In the genomic region with DNA sequence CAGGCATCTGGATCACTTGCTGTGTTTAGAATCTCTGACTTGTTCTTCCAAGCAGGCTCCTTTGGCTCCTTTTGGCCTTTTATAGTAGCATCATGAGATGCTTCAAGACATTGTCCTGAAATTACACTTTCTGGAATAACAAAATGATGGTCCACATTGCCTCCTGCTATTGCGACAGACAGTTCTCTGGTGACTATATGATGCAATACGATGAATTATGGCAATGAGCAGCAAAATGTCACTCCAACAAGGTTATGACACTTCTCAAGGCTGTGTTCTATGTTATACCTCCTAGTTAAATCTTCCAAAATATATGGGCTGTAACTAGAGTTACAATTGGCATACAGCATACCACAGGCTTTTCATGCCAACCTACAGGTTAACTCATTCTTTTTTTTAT, we compare ENCODE assay signal across 22 mouse cellular contexts.
"Had no signal": no experiment of that assay in that cellular context is flagged by ENCODE, and none has a peak within 500 bp of the region (broad histone marks: within the 10 kb centered on the region; RNA-seq: fewer than 3 reads in every experiment).

No protein-coding gene starts in this region.

- ATAC-seq: intestine, postnatal 0 days; liver, postnatal 0 days; midbrain, embryonic 15.5 days had no signal

- H3K27me3 ChIP-seq: kidney, embryonic 15.5 days; limb, embryonic 12.5 days; limb, embryonic 15.5 days; midbrain, embryonic 12.5 days; midbrain, embryonic 15.5 days had no signal

- H3K4me1 ChIP-seq: kidney, embryonic 15.5 days; limb, embryonic 12.5 days; limb, embryonic 15.5 days; midbrain, embryonic 12.5 days; midbrain, embryonic 15.5 days had no signal

- H3K27ac ChIP-seq: kidney, embryonic 15.5 days; limb, embryonic 12.5 days; limb, embryonic 15.5 days; liver, embryonic 14.5 days; midbrain, embryonic 12.5 days; midbrain, embryonic 15.5 days; stomach, postnatal 0 days had no signal

- H3K4me3 ChIP-seq: kidney, embryonic 15.5 days; limb, embryonic 12.5 days; limb, embryonic 15.5 days; midbrain, embryonic 12.5 days; midbrain, embryonic 15.5 days had no signal

- DNase-seq: kidney, adult 8-10 months; kidney, postnatal 10 days; kidney, postnatal 36 days; left cerebral cortex, postnatal 4 days; liver, postnatal 0 days; lung, embryonic 14.5 days; lung, postnatal 10 days; lung, postnatal 4 days; right cerebral cortex, adult 18-20 months; right cerebral cortex, postnatal 14 days; right cerebral cortex, postnatal 4 days; thymus, adult 2 months; thymus, postnatal 14 days; thymus, postnatal 4 days had no signal

- H3K36me3 ChIP-seq: kidney, embryonic 15.5 days; limb, embryonic 12.5 days; limb, embryonic 15.5 days; midbrain, embryonic 12.5 days; midbrain, embryonic 15.5 days had no signal
